Mouse (Mus musculus): ENCODE measurements at regions not wholly inside any gene's neighbourhood (a gene's known extent, or its start where the extent isn't known, plus 50 kb on each side); places are given as distances from the start of the nearest gene placed in this dataset.

- Histone ChIP-seq H3K4me3 (no peak overlapping the region), H3K36me3 (no peaks in the 10 kb centered on the region), H3K4me1 (no peaks in the 10 kb centered on the region; the same call in 1 of the 2 replicates), H3K4me2 (replicated peaks) (no peak overlapping the region), H3K9me3 (replicated peaks) (no peaks in the 10 kb centered on the region), H3K9ac (no peak overlapping the region), H3K27me3 (no peaks in the 10 kb centered on the region), H3K27ac (no peak overlapping the region)
- ATAC-seq (ENCODE audit: low FRiP score) = peak; percentile 32; the same call in 1 of the 2 replicates
- 46% methylated on average over 3 of the region's 3 CpGs for WGBS
Observed at GRCm38 (mm10) chr1:122393660-122394355, 826.0 kb upstream of the Ddx18 start.

GRCm38 (mm10) chr1:122357015-122357414, 789.2 kb upstream of the Ddx18 start:
- Histone ChIP-seq H3K36me3 (no peaks in the 10 kb centered on the region), H3K27me3 (no peaks in the 10 kb centered on the region), H3K9me3 (replicated peaks) (no peaks in the 10 kb centered on the region), H3K4me1 (no peaks in the 10 kb centered on the region), H3K27ac (no peak overlapping the region), H3K4me3 (no peak overlapping the region), H3K4me2 (replicated peaks) (no peak overlapping the region), H3K9ac (no peak overlapping the region)
- WGBS = 95% methylated on average over 16 of the region's 16 CpGs
- ATAC-seq (ENCODE audit: low FRiP score) = peak; percentile 61; the same call in 1 of the 2 replicates

- Histone ChIP-seq H3K4me3 (no peak overlapping the region), H3K36me3 (no peaks in the 10 kb centered on the region), H3K4me1 (no peaks in the 10 kb centered on the region), H3K27ac (no peak overlapping the region), H3K4me2 (replicated peaks) (no peak overlapping the region), H3K9ac (no peak overlapping the region), H3K9me3 (replicated peaks) (no peaks in the 10 kb centered on the region), H3K27me3 (no peaks in the 10 kb centered on the region)
- no peak for ATAC-seq (ENCODE audit: low FRiP score)
Observed at GRCm38 (mm10) chr1:122351530-122351929, 783.7 kb upstream of the Ddx18 start.

GRCm38 (mm10) chr1:122333267-122333666, 765.5 kb upstream of the Ddx18 start:
- H3K4me2 ChIP-seq (replicated peaks) = no peak overlapping the region
- H3K27ac ChIP-seq = no peak overlapping the region
- WGBS = 45% methylated on average over 6 of the region's 6 CpGs
- ATAC-seq (ENCODE audit: low FRiP score) = peak; percentile 73
- no peak overlapping the region for H3K9ac ChIP-seq
- H3K4me1 ChIP-seq = no peaks in the 10 kb centered on the region
- H3K36me3 ChIP-seq = no peaks in the 10 kb centered on the region
- no peaks in the 10 kb centered on the region for H3K9me3 ChIP-seq (replicated peaks)
- H3K4me3 ChIP-seq = no peak overlapping the region
- no peaks in the 10 kb centered on the region for H3K27me3 ChIP-seq

DNA sequence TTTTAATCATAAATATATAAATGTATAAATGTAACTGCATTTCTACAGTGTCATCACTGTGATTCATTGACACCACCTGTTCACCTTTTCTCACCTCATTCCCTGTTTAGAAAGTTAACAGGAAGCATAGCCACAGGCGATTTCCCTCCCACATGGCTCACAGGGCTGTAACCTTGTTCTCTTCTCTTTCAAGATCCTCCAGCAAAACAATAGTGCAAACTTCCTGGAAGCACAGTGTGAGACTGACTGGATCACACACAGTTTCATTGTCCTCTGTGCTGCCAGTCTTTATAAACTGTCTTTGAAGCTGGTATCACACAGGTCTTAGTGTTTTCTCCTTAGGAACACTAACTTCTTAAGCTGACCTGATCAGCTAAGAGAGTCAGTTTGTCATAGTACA, 760.5 kb upstream of the Ddx18 start:
- no peak overlapping the region for H3K4me2 ChIP-seq (replicated peaks)
- H3K4me1 ChIP-seq = no peaks in the 10 kb centered on the region
- no peak overlapping the region for H3K9ac ChIP-seq
- no peaks in the 10 kb centered on the region for H3K27me3 ChIP-seq
- no peaks in the 10 kb centered on the region for H3K36me3 ChIP-seq
- H3K27ac ChIP-seq = no peak overlapping the region
- H3K9me3 ChIP-seq (replicated peaks) = no peaks in the 10 kb centered on the region
- H3K4me3 ChIP-seq = no peak overlapping the region
- ATAC-seq (ENCODE audit: low FRiP score) = no peak
- 28% methylated on average over 1 of the region's 1 CpGs for WGBS
